Mouse (Mus musculus) G1E (cell line): ENCODE results near the gene Phykpl. TPM values are rescaled to one million over a fixed set of nuclear protein-coding genes. Genes with fewer than 3 reads are reported as not detected.
A peak's percentile ranks its signal among the peaks of the same experiment; 100 is the strongest.

Source experiments
- ATAC-seq: 2 replicates; pipeline ENCODE4 v1.8.0; 2016; ENCODE audit warnings: mild to moderate bottlenecking; ENCODE audit not compliant: insufficient number of reproducible peaks, poor library complexity, low FRiP score, severe bottlenecking; ENCODE audit errors: extremely low read depth
- DNase-seq: peaks from one replicate; pipeline ENCODE4 v3.0.0; 2012; ENCODE audit warnings: low spot score
- H3K27me3 ChIP-seq: 2 replicates; pipeline ENCODE4 v1.6.1; 2012; ENCODE audit warnings: mild to moderate bottlenecking, low read length, inconsistent platforms; ENCODE audit not compliant: insufficient read depth
- H3K36me3 ChIP-seq: replicated peaks from 2 replicates; pipeline ENCODE3; 2012; ENCODE audit warnings: mild to moderate bottlenecking, inconsistent platforms
- H3K4me1 ChIP-seq: 2 replicates; pipeline ENCODE4 v1.6.1; 2012; ENCODE audit warnings: low read depth, low read length, inconsistent platforms, mixed read lengths; ENCODE audit not compliant: insufficient read depth
- H3K4me3 ChIP-seq: 2 replicates; pipeline ENCODE4 v1.5.1; 2012; ENCODE audit warnings: low read depth, mild to moderate bottlenecking, inconsistent platforms, low read length, moderate library complexity, mixed read lengths
- H3K9me3 ChIP-seq: replicated peaks from 2 replicates; pipeline ENCODE4 v1.6.1; 2012; ENCODE audit warnings: inconsistent platforms
- CTCF ChIP-seq: IDR thresholded peaks from 2 replicates; pipeline ENCODE4 v1.5.1; 2012; ENCODE audit warnings: low read depth, low read length, inconsistent platforms, mixed read lengths
- GATA1 ChIP-seq: IDR thresholded peaks from 2 replicates; pipeline ENCODE4 v1.6.1; 2012; ENCODE audit warnings: borderline replicate concordance, low read length, inconsistent platforms, mixed read lengths
- GATA2 ChIP-seq: IDR thresholded peaks from 2 replicates; pipeline ENCODE4 v1.6.1; 2012; ENCODE audit warnings: low read depth, low read length, inconsistent platforms, borderline replicate concordance
- POLR2AphosphoS5 ChIP-seq: IDR thresholded peaks from 2 replicates; pipeline ENCODE4 v1.6.1; 2012; ENCODE audit warnings: low read depth, low read length, inconsistent platforms; ENCODE audit not compliant: insufficient replicate concordance
- TAL1 ChIP-seq: conservative IDR thresholded peaks from 2 replicates; pipeline ENCODE4 v1.6.1; 2012; ENCODE audit warnings: low read depth, low read length, inconsistent platforms, mixed read lengths
- polyA plus RNA-seq: library from polyadenylated mRNA; stranded (reverse); fragments of >175 nt; gene quantifications from 2 replicates; pipeline ENCODE4 v1.2.3, GENCODE M21; 2012
- total RNA-seq, 2 experiments: library from RNA; stranded (forward) in 1 of 2; stranded (reverse) in 1 of 2; fragments of 200-1000 nt in 1 of 2; fragments of >200 nt in 1 of 2; fragmentation: Nextera tagmentation in 1 of 2; gene quantifications; 2 replicates each; pipeline ENCODE4 v1.2.3; 2014 to 2017

Gene Phykpl
- total and polyA plus RNA-seq, 3 experiments, result 11.0 to 52.0 (median 49.3) TPM

- Histone ChIP-seq H3K27me3 (peaks cover 40% of the 10 kb centered on the region), H3K4me3 (no peak overlapping the region), H3K36me3 (no peaks in the 10 kb centered on the region), H3K9me3 (peaks cover 4% of the 10 kb centered on the region), H3K4me1 (no peaks in the 10 kb centered on the region)
- 0 out of 2 replicates have a peak, but pooled peaks have one; percentile 4 for ATAC-seq
- no peak for TF ChIP-seq GATA2
- no peak for TF ChIP-seq TAL1
- TF ChIP-seq CTCF, result no peak
- TF ChIP-seq POLR2AphosphoS5, result no peak
- TF ChIP-seq GATA1, result no peak
- no peak for DNase-seq
These were observed 19.5 kb upstream of the Phykpl start for GRCm38 (mm10) chr11:51565062-51565461.

- Histone ChIP-seq H3K27me3 (peaks cover 46% of the 10 kb centered on the region), H3K36me3 (no peaks in the 10 kb centered on the region), H3K4me1 (no peaks in the 10 kb centered on the region), H3K4me3 (no peak overlapping the region), H3K9me3 (peaks cover 4% of the 10 kb centered on the region)
- TF ChIP-seq GATA2, result no peak
- TF ChIP-seq GATA1, result no peak
- TF ChIP-seq TAL1, result no peak
- TF ChIP-seq POLR2AphosphoS5, result no peak
- TF ChIP-seq CTCF, result no peak
- ATAC-seq (no peak), DNase-seq (no peak)
These were observed 18.6 kb upstream of the Phykpl start for GRCm38 (mm10) chr11:51565951-51566350.

GRCm38 (mm10) chr11:51568801-51569200 lies 15.8 kb upstream of the Phykpl start:
- peaks cover 4% of the 10 kb centered on the region for H3K4me1 ChIP-seq
- peaks cover 4% of the 10 kb centered on the region for H3K9me3 ChIP-seq
- no peaks in the 10 kb centered on the region for H3K36me3 ChIP-seq
- H3K4me3 ChIP-seq, result no peak overlapping the region
- TF ChIP-seq POLR2AphosphoS5 (no peak), GATA2 (no peak), GATA1 (no peak), TAL1 (no peak), CTCF (no peak)
- peaks cover 47% of the 10 kb centered on the region for H3K27me3 ChIP-seq
- ATAC-seq (no peak), DNase-seq (no peak)

GRCm38 (mm10) chr11:51576454-51576853 lies 8.1 kb upstream of the Phykpl start:
- DNase-seq (no peak), ATAC-seq (no peak)
- Histone ChIP-seq H3K9me3 (no peaks in the 10 kb centered on the region), H3K27me3 (peaks cover 53% of the 10 kb centered on the region), H3K4me1 (peaks cover 16% of the 10 kb centered on the region), H3K4me3 (no peak overlapping the region), H3K36me3 (no peaks in the 10 kb centered on the region)
- no peak for TF ChIP-seq POLR2AphosphoS5
- TF ChIP-seq TAL1, result no peak
- no peak for TF ChIP-seq GATA2
- TF ChIP-seq GATA1, result no peak
- TF ChIP-seq CTCF, result no peak

- Histone ChIP-seq H3K4me1 (peaks cover 17% of the 10 kb centered on the region), H3K4me3 (no peak overlapping the region)
These were observed 7.0 kb upstream of the Phykpl start for GRCm38 (mm10) chr11:51577587-51577986.

GRCm38 (mm10) chr11:51579024-51579423 lies 5.5 kb upstream of the Phykpl start:
- H3K27me3 ChIP-seq, result peaks cover 33% of the 10 kb centered on the region
- TF ChIP-seq POLR2AphosphoS5 (no peak), GATA2 (no peak), TAL1 (no peak), GATA1 (no peak), CTCF (no peak)
- no peaks in the 10 kb centered on the region for H3K36me3 ChIP-seq
- no peak overlapping the region for H3K4me3 ChIP-seq
- peaks cover 28% of the 10 kb centered on the region for H3K4me1 ChIP-seq
- H3K9me3 ChIP-seq, result no peaks in the 10 kb centered on the region
- DNase-seq (no peak), ATAC-seq (no peak)

More at GRCm38 (mm10) chr11:51577587-51577986, 7.0 kb upstream of the Phykpl start:
- TF ChIP-seq GATA2, result no peak
- Histone ChIP-seq H3K36me3 (no peaks in the 10 kb centered on the region), H3K9me3 (no peaks in the 10 kb centered on the region), H3K27me3 (peaks cover 44% of the 10 kb centered on the region)
- ATAC-seq, result no peak
- DNase-seq, result no peak
